Mouse (Mus musculus) limb, embryonic 11.5 days (tissue): ENCODE results near the gene Gtf3c5. TPM values are rescaled to one million over a fixed set of nuclear protein-coding genes. Genes with fewer than 3 reads are reported as not detected.

ENCODE experiments used
- ATAC-seq: fragments of 200-750 bp; cut with Nextera tagmentation; 2 replicates; pipeline ENCODE4 v1.8.0; 2017; ENCODE audit warnings: low read depth; ENCODE audit not compliant: insufficient number of reproducible peaks, low FRiP score, low TSS enrichment
- DNase-seq: peaks from one replicate; pipeline ENCODE4 v3.0.0-alpha.2; 2015; ENCODE audit warnings: low spot score
- H3K27ac ChIP-seq: fragments of 300-500 bp; sonication (generic); replicated peaks from 2 replicates; pipeline ENCODE4 v1.5.1; 2014; ENCODE audit warnings: low read depth, mild to moderate bottlenecking, low read length
- H3K27me3 ChIP-seq: fragments of 300-500 bp; sonication (generic); 2 replicates; pipeline ENCODE4 v1.6.1; 2014; ENCODE audit warnings: mild to moderate bottlenecking, low read length, mixed read lengths; ENCODE audit not compliant: control insufficient read depth, insufficient read depth
- H3K36me3 ChIP-seq: fragments of 300-500 bp; sonication (generic); 2 replicates; pipeline ENCODE4 v1.6.1; 2014; ENCODE audit warnings: mild to moderate bottlenecking, low read length, moderate library complexity, mixed read lengths; ENCODE audit not compliant: control insufficient read depth, insufficient read depth
- H3K4me1 ChIP-seq: fragments of 300-500 bp; sonication (generic); 2 replicates; pipeline ENCODE4 v1.6.1; 2014; ENCODE audit warnings: low read length, mixed read lengths; ENCODE audit not compliant: control insufficient read depth, insufficient read depth
- H3K4me2 ChIP-seq: fragments of 300-500 bp; sonication (generic); 2 replicates; pipeline ENCODE4 v1.6.1; 2014; ENCODE audit warnings: low read depth, mild to moderate bottlenecking, moderate library complexity; ENCODE audit not compliant: severe bottlenecking
- H3K4me3 ChIP-seq: fragments of 300-500 bp; sonication (generic); 2 replicates; pipeline ENCODE4 v1.5.1; 2014; ENCODE audit warnings: low read depth, low read length
- H3K9ac ChIP-seq: fragments of 300-500 bp; sonication (generic); 2 replicates; pipeline ENCODE4 v1.6.1; 2014; ENCODE audit warnings: mild to moderate bottlenecking, low read length
- H3K9me3 ChIP-seq: fragments of 300-500 bp; sonication (generic); 2 replicates; pipeline ENCODE4 v1.6.1; 2016; ENCODE audit warnings: low read length; ENCODE audit not compliant: control insufficient read depth
- WGBS: fragments of 180-500 bp; shearing (Covaris S2); extraction: QIAGEN DNeasy Blood & Tissue Kit; methylation state at CpG from one replicate; pipeline ENCODE4 v1.1.7; 2014; 5-methylcytosine and 5-hydroxymethylcytosine counted together
- polyA plus RNA-seq: library from polyadenylated mRNA; unstranded; fragments of >200 nt; fragmentation: Nextera tagmentation; extraction: Ambion mirVana; gene quantifications from 2 replicates; pipeline ENCODE4 v1.2.1, GENCODE M21; 2014

Gene Gtf3c5
- polyA plus RNA-seq, 1 experiment from 2014 or later: 48.6 TPM

DNA sequence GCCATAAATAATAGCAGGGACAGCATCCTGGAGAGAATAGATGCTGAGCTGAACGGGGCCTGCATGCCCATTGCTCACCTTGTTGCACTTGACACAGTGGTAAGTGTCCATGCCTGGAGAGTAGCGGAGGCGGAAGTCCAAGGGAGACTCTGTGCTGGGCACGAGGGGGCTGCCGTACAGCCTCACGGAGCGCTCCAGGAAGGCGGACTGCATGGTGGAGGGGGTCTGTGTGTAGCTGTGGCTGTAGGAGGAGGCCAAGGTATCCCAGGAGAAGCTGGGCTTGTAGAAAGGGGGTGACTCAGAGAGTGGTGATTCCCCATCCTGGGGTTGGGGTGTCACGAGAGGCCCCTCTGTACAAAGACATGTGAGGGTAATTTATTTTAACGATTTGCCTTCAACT lies 30.0 kb upstream of the Gtf3c5 start:
- Histone ChIP-seq H3K4me1 (no peaks in the 10 kb centered on the region), H3K9me3 (no peaks in the 10 kb centered on the region), H3K27me3 (no peaks in the 10 kb centered on the region), H3K36me3 (no peaks in the 10 kb centered on the region; the same call in 1 of the 2 replicates), H3K4me3 (no peak overlapping the region), H3K9ac (no peak overlapping the region), H3K4me2 (no peak overlapping the region), H3K27ac (no peak overlapping the region)
- ATAC-seq (no peak), DNase-seq (no peak)
- WGBS: 92% methylated on average over 10 of the region's 10 CpGs

DNA sequence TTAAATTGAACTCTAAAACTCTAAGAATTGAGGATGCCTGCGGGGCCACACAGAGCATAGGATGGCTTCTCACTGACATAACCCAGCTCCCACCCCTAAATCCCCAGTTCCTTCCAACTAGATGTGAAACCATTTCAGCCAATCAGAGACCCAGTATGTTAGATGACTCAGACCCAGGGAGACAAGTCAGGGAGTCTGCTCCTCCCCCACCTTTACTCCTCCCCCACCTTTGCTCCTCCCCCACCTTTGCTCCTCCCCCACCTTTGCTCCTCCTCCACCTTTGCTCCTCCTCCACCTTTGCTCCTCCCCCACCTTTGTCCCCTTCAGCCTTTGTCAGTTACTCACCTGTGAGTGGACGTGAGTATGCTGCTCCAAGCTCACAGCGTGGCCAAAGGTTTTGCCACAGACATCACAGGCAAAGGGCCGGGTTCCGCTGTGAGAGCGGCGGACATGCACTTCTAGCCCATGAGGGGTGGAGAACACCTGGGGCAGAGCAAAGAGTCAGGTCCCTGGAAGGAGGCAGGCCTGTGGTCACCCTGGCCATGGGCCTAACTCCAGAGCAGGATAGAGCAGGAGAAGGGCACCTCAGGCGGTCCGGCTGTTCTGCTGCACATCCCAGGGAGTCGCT lies 29.0 kb upstream of the Gtf3c5 start:
- no peaks in the 10 kb centered on the region for H3K9me3 ChIP-seq
- peaks cover 3% of the 10 kb centered on the region; the same call in 1 of the 2 replicates for H3K4me1 ChIP-seq
- H3K9ac ChIP-seq: no peak overlapping the region
- no peak for ATAC-seq
- H3K4me2 ChIP-seq: no peak overlapping the region
- no peak overlapping the region for H3K27ac ChIP-seq
- H3K27me3 ChIP-seq: no peaks in the 10 kb centered on the region
- H3K36me3 ChIP-seq: no peaks in the 10 kb centered on the region; the same call in 1 of the 2 replicates
- DNase-seq: no peak
- WGBS: 62% methylated on average over 10 of the region's 10 CpGs
- H3K4me3 ChIP-seq: no peak overlapping the region

DNA sequence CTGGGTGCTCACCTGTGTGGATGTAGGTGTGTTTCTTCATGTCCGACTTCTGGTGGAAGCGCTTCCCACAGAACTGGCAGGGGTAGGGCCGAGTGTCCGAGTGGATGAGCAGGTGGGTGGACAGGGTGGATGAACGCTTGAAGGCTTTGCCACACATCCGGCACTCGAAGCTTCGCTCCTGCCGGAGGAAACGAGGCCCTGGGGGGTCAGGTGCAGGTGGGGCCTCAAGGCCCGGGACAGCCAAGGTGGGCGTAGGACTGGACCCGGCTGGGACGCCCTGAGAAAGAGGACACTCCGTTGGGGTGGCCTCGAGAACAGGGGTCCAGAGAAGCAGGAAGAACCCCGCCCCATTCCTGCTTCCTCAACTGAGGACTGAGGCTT lies 27.8 kb upstream of the Gtf3c5 start:
- no peak for ATAC-seq
- Histone ChIP-seq H3K27ac (no peak overlapping the region), H3K9me3 (no peaks in the 10 kb centered on the region), H3K36me3 (no peaks in the 10 kb centered on the region; the same call in 1 of the 2 replicates), H3K27me3 (no peaks in the 10 kb centered on the region), H3K9ac (no peak overlapping the region), H3K4me2 (no peak overlapping the region), H3K4me1 (peaks cover 3% of the 10 kb centered on the region; the same call in 1 of the 2 replicates), H3K4me3 (no peak overlapping the region)
- no peak for DNase-seq
- WGBS: 87% methylated on average over 17 of the region's 17 CpGs

DNA sequence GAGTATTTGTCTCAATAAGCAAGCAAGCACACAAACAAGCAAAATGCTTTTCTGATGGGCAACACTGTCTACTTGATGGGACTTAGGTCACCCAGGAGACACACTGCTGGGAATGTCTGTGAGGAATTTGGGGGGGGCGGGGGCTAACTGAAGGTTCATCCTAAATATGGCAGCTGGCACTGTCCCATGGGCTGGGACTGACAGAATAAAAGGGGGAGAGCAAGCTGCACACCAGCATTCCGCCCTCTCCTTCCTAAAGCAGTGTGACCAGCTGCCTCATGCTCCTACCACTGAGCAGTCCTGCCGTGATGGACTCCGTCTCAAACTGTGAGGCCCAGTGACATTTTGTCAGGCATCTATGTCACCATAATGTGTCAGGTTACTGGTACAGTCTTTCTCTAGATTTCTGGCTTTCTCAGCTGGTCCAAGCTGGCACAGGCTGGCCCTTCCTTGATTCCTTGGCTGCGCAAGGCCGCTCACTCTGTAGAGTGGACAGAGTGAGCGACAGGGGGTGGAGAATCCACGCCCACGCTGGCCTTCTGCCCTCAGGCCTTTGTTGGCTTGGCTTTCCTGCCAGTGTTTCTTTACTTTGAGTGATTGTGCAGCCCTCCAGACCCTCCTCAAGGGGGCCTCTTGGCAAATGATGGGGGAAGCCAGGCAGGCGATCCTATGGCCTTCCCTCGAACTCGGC lies 27.3 kb upstream of the Gtf3c5 start:
- Histone ChIP-seq H3K9ac (no peak overlapping the region), H3K27me3 (no peaks in the 10 kb centered on the region), H3K9me3 (no peaks in the 10 kb centered on the region), H3K4me2 (no peak overlapping the region), H3K36me3 (no peaks in the 10 kb centered on the region; the same call in 1 of the 2 replicates), H3K27ac (no peak overlapping the region), H3K4me1 (peaks cover 3% of the 10 kb centered on the region; the same call in 1 of the 2 replicates), H3K4me3 (no peak overlapping the region)
- ATAC-seq: no peak
- 81% methylated on average over 12 of the region's 12 CpGs for WGBS
- DNase-seq: no peak

DNA sequence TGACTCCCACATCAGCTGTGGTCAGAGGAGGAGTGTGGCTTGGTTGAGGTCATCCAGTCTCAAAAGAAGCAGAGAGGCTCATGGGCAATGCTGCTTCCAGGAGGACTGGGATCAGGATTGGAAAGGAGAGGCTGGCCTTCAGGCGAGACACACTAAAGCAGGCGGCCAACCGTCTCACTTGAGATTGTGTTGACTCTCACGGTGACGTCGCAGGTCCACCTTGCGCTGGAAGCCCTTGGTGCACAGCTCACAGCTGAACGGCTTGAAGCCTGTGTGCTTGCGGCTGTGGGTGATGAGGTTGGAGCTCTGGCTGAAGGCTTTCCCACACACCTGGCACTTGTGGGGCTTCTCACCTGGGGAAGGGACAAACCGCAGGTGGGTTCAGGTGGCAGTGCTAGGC lies 26.3 kb upstream of the Gtf3c5 start:
- WGBS: 89% methylated on average over 10 of the region's 10 CpGs
- ATAC-seq (no peak), DNase-seq (no peak)
- Histone ChIP-seq H3K27ac (no peak overlapping the region), H3K9ac (no peak overlapping the region), H3K9me3 (no peaks in the 10 kb centered on the region), H3K27me3 (no peaks in the 10 kb centered on the region), H3K4me2 (no peak overlapping the region), H3K36me3 (no peaks in the 10 kb centered on the region; the same call in 1 of the 2 replicates), H3K4me1 (peaks cover 3% of the 10 kb centered on the region; the same call in 1 of the 2 replicates), H3K4me3 (no peak overlapping the region)

DNA sequence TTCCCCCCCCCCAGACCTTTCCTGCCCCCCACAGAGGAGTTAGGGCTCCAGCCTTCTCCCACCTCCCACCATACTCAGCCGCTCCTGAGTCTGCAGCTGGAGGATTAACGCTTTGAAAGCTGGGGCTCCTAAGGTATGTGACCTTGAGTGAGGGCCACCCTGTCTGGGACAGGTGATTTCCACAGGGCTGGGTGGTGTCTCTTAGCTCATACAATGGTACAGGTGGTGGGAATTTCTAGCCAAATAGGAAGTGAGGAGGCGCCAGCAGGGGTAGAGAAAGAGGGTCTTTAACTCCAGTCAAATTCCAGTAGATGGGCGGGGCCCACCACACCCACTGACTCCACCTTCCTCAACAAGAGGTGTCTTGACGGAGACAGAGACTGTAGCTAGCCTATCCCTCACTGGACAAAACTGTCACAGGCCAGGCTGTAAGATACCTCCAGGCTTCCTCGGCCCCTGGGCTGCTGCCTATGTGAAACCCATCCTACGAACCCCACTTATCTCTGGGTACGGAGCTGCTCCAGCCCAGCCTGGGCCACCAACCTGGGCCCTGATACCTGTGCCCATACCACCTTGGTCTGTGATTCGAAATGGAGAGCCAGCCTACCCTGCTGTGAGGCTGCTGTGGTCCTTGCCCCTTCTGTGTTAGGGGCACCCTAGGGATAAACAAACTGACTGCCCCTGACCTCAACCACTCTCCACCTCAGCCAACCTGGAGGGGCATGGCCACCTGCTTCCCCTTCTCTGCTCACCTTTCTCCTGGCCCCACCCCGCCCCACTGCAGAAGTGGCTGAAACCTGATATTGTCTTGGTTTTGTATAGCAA lies 24.0 kb upstream of the Gtf3c5 start:
- ATAC-seq (no peak), DNase-seq (no peak)
- 41% methylated on average over 10 of the region's 10 CpGs for WGBS

DNA sequence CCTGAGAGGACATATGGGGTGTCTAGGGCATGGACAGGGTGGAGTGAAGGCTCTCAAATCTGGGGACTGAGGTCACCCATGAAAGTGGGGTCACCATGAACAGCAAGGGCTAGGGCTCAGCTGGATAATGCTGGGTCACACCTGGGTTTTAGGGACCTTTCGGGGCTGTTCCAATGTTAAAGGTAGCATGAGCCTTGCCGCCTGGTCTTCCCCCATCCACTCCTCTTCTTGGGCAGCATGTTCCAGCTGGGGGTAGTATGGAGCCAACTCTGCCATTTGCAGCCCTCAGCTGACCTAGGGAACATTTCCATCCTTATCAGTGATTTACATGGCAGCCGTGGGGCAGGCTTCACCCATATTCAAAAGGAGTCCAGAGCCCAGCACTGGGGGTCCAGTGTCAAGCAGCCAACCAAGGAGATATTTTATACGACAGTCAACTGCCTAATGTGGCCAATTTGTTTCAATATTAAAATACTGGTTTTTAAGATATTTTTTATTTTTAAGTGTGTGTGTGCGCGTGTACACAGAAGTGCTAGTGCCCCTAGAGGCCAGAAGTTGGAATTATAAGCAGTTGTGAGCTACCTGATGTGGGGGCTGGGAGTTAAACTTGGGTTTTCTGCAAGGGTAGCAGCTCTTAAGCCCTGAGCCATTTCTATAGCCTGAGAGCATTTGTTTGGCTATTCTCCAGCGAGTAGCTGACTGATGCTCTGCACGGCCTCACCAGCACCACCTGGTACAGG lies 23.2 kb upstream of the Gtf3c5 start:
- Histone ChIP-seq H3K9ac (no peak overlapping the region), H3K27me3 (no peaks in the 10 kb centered on the region), H3K36me3 (no peaks in the 10 kb centered on the region), H3K27ac (no peak overlapping the region), H3K4me3 (no peak overlapping the region), H3K4me1 (peaks cover 3% of the 10 kb centered on the region; the same call in 1 of the 2 replicates), H3K9me3 (no peaks in the 10 kb centered on the region), H3K4me2 (no peak overlapping the region)
- ATAC-seq (no peak), DNase-seq (no peak)
- 63% methylated on average over 8 of the region's 8 CpGs for whole genome bisulfite sequencing

More for the DNA sequence above, 24.0 kb upstream of the Gtf3c5 start:
- no peaks in the 10 kb centered on the region for H3K36me3 ChIP-seq
- H3K27me3 ChIP-seq: no peaks in the 10 kb centered on the region
- no peak overlapping the region for H3K4me3 ChIP-seq
- no peak overlapping the region for H3K27ac ChIP-seq
- no peak overlapping the region for H3K9ac ChIP-seq
- H3K4me2 ChIP-seq: no peak overlapping the region
- H3K4me1 ChIP-seq: peaks cover 3% of the 10 kb centered on the region; the same call in 1 of the 2 replicates
- no peaks in the 10 kb centered on the region for H3K9me3 ChIP-seq
